Mouse (Mus musculus) subcutaneous adipose tissue, adult 2 months (tissue): ENCODE data around the gene Serpina1a. TPM values are rescaled to one million over a fixed set of nuclear protein-coding genes. Genes with fewer than 3 reads are reported as not detected.

Experiments
- polyA plus RNA-seq: library from polyadenylated mRNA; depleted of rRNA; stranded (reverse); fragments of >200 nt; gene quantifications from 2 replicates; pipeline ENCODE4 v1.2.3, GENCODE M21; 2012; ENCODE audit warnings: low replicate concordance; rRNA removed

The Serpina1a gene
- polyA plus RNA-seq = 2.2 and 41.6 TPM in 2 replicates

GRCm38 (mm10) chr12:103863101-103863974, at the start of gene Serpina1a:
Serpina1a (minus strand) TSS chr12:103863562.

GRCm38 (mm10) chr12:103904837-103905340, 41.5 kb upstream of the Serpina1a start, which contains the start of gene Serpina1c:
Serpina1c (minus strand) TSS chr12:103904887.

GRCm38 (mm10) chr12:103830273-103830672, 33.1 kb downstream of the Serpina1a start, which contains the start of gene Serpina1b:
Serpina1b (minus strand) TSS chr12:103830373.

Other genes starting within 250 kb of the Serpina1a start
- not detected in 2 replicates for gene Serpina10, start 232.1 kb downstream of the Serpina1a start, polyA plus RNA-seq
- gene Serpina6, start 206.3 kb downstream of the Serpina1a start, polyA plus RNA-seq = 0.18 TPM in 1 of 2 replicates, not detected in the other
- gene Serpina16, start 187.4 kb downstream of the Serpina1a start, polyA plus RNA-seq = 0.11 and 0.78 TPM in 2 replicates
- 0.26 and 1.5 TPM in 2 replicates for gene Serpina1f, start 168.0 kb downstream of the Serpina1a start, polyA plus RNA-seq
- gene Serpina1d, start 90.0 kb downstream of the Serpina1a start, polyA plus RNA-seq = 2.2 TPM in 2 replicates
- 3.1 and 102 TPM in 2 replicates for gene Serpina1b, start 33.2 kb downstream of the Serpina1a start, polyA plus RNA-seq
- 1.8 and 16.9 TPM in 2 replicates for gene Serpina1c, start 41.3 kb upstream of the Serpina1a start, polyA plus RNA-seq
- 0.70 and 44.0 TPM in 2 replicates for gene Serpina1e, start 95.4 kb upstream of the Serpina1a start, polyA plus RNA-seq
- gene Serpina11, start 126.4 kb upstream of the Serpina1a start, polyA plus RNA-seq = 0.10 and 0.59 TPM in 2 replicates
- gene Serpina9, start 150.2 kb upstream of the Serpina1a start, polyA plus RNA-seq = 0.76 TPM in 1 of 2 replicates, not detected in the other
- gene Serpina12, start 180.9 kb upstream of the Serpina1a start, polyA plus RNA-seq = 0.10 TPM in 1 of 2 replicates, not detected in the other
- gene Serpina5, start 237.6 kb upstream of the Serpina1a start, polyA plus RNA-seq = 0.10 TPM in 1 of 2 replicates, not detected in the other
- 0.29 TPM in 1 of 2 replicates, not detected in the other for gene Serpina3a, start 249.2 kb upstream of the Serpina1a start, polyA plus RNA-seq